Mouse (Mus musculus) left cerebral cortex, postnatal 4 days (tissue): ENCODE results near the gene Flywch2. TPM values are rescaled to one million over a fixed set of nuclear protein-coding genes. Genes with fewer than 3 reads are reported as not detected.
"Not testable (repeated sequence)": the region's sequence is repeated elsewhere in the genome, so short reads cannot be mapped to it uniquely, and the experiment has no call there.

Experiments used
- DNase-seq: peaks from one replicate; pipeline ENCODE4 v3.0.0-alpha.2; 2022
- intact Hi-C: fragments of 180-260 bp; cut with DNase I; formaldehyde crosslinking; loops from one replicate; pipeline ENCODE4 v1.15.1; 2025
- total RNA-seq, 2 experiments: library from RNA; stranded (reverse); gene quantifications; 2 replicates each; pipeline ENCODE4 v1.2.3; 2021

Gene Flywch2
- total RNA-seq, 2 experiments from 2014 or later = 19.4 to 20.2 TPM

- intact Hi-C loops = no loop called here
- no peak for DNase-seq
Measured at GRCm38 (mm10) chr17:23791079-23791357, 5.1 kb upstream of the Flywch2 start.

GRCm38 (mm10) chr17:23790269-23791078, 4.6 kb upstream of the Flywch2 start, which contains the start of gene Srrm2:
TSS of gene Srrm2 (plus strand) at chr17:23790532.
- peak; percentile 53 for DNase-seq
- intact Hi-C loops = no loop called here

- intact Hi-C loops = no loop called here
- DNase-seq = no peak
Measured at GRCm38 (mm10) chr17:23789749-23790268, 3.9 kb upstream of the Flywch2 start.

- DNase-seq = no peak
- intact Hi-C loops = no loop called here
Measured at GRCm38 (mm10) chr17:23788973-23789372, 3.1 kb upstream of the Flywch2 start.

- peak; percentile 37 for DNase-seq
- intact Hi-C loops = no loop called here
Measured at GRCm38 (mm10) chr17:23786510-23786931, 640 bp upstream of the Flywch2 start.

GRCm38 (mm10) chr17:23783352-23783751, 2.5 kb downstream of the Flywch2 start:
- intact Hi-C loops = no loop called here
- no peak for DNase-seq

- intact Hi-C loops = loop anchor here (10.0 kb wide), 1 partner anchor 186 kb away; no protein-coding TSS in a partner anchor
- DNase-seq = no peak
Measured at GRCm38 (mm10) chr17:23778447-23778846, 7.4 kb downstream of the Flywch2 start.

- intact Hi-C loops = loop anchor here (10.0 kb wide), 1 partner anchor 188 kb away; no protein-coding TSS in a partner anchor
- DNase-seq = no peak
Measured at GRCm38 (mm10) chr17:23777141-23777540, 8.7 kb downstream of the Flywch2 start.

- intact Hi-C loops = loop anchor here (10.0 kb wide), 1 partner anchor 189 kb away; no protein-coding TSS in a partner anchor
- no peak for DNase-seq
Measured at GRCm38 (mm10) chr17:23776216-23776615, 9.7 kb downstream of the Flywch2 start.

GRCm38 (mm10) chr17:23774090-23774489, 11.8 kb downstream of the Flywch2 start:
- intact Hi-C loops = loop anchor here (10.0 kb wide), 1 partner anchor 191 kb away; no protein-coding TSS in a partner anchor
- DNase-seq = peak; percentile 83

- no peak for DNase-seq
- intact Hi-C loops = loop anchor here (10.0 kb wide), 1 partner anchor 191 kb away; no protein-coding TSS in a partner anchor
Measured at GRCm38 (mm10) chr17:23773676-23774075, 12.2 kb downstream of the Flywch2 start.

GRCm38 (mm10) chr17:23772219-23772556, 13.7 kb downstream of the Flywch2 start:
- DNase-seq = not testable (repeated sequence)
- intact Hi-C loops = loop anchor here (10.0 kb wide), 1 partner anchor 193 kb away; no protein-coding TSS in a partner anchor

GRCm38 (mm10) chr17:23771284-23772218, 14.3 kb downstream of the Flywch2 start, which contains the start of gene Flywch1:
TSS of gene Flywch1 (minus strand) at chr17:23771602.
- intact Hi-C loops = loop anchor here (10.0 kb wide), 1 partner anchor 193 kb away; no protein-coding TSS in a partner anchor
- peak; percentile 99 for DNase-seq

GRCm38 (mm10) chr17:23770896-23771283, 15.0 kb downstream of the Flywch2 start:
- no peak for DNase-seq
- intact Hi-C loops = loop anchor here (10.0 kb wide), 1 partner anchor 194 kb away; no protein-coding TSS in a partner anchor

GRCm38 (mm10) chr17:23770493-23770892, 15.4 kb downstream of the Flywch2 start:
- no peak for DNase-seq
- intact Hi-C loops = loop anchor here (10.0 kb wide), 1 partner anchor 194 kb away; no protein-coding TSS in a partner anchor

GRCm38 (mm10) chr17:23762976-23763375, 22.9 kb downstream of the Flywch2 start:
- intact Hi-C loops = no loop called here
- peak; percentile 57 for DNase-seq

- intact Hi-C loops = no loop called here
- no peak for DNase-seq
Measured at GRCm38 (mm10) chr17:23761155-23761554, 24.7 kb downstream of the Flywch2 start.

- intact Hi-C loops = no loop called here
- DNase-seq = no peak
Measured at GRCm38 (mm10) chr17:23760231-23760630, 25.6 kb downstream of the Flywch2 start.

GRCm38 (mm10) chr17:23758801-23759200, 27.1 kb downstream of the Flywch2 start:
- intact Hi-C loops = no loop called here

GRCm38 (mm10) chr17:23757581-23757980, 28.3 kb downstream of the Flywch2 start:
- no peak for DNase-seq
- intact Hi-C loops = no loop called here

More at GRCm38 (mm10) chr17:23758801-23759200, 27.1 kb downstream of the Flywch2 start:
- no peak for DNase-seq

- intact Hi-C loops = no loop called here
- no peak for DNase-seq
Measured at GRCm38 (mm10) chr17:23755689-23756088, 30.2 kb downstream of the Flywch2 start.
